Mouse (Mus musculus) lung, embryonic 15.5 days (tissue): ENCODE measurements around the gene Fyttd1. TPM values are rescaled to one million over a fixed set of nuclear protein-coding genes. Genes with fewer than 3 reads are reported as not detected.
"Not testable (repeated sequence)": the region's sequence is repeated elsewhere in the genome, so short reads cannot be mapped to it uniquely, and the experiment has no call there.

Source experiments
- ATAC-seq: fragments of 200-750 bp; cut with Nextera tagmentation; 2 replicates; pipeline ENCODE4 v1.8.0; 2017; ENCODE audit warnings: moderate number of reproducible peaks, borderline replicate concordance; ENCODE audit not compliant: low FRiP score, low TSS enrichment; ENCODE audit errors: extremely low read depth
- H3K27ac ChIP-seq: fragments of 300-500 bp; sonication (generic); 2 replicates; pipeline ENCODE4 v1.5.1; 2015; ENCODE audit warnings: moderate library complexity, mild to moderate bottlenecking, inconsistent platforms
- H3K27me3 ChIP-seq: fragments of 300-500 bp; sonication (generic); 2 replicates; pipeline ENCODE4 v1.6.1; 2015; ENCODE audit warnings: inconsistent platforms
- H3K36me3 ChIP-seq: fragments of 300-500 bp; sonication (generic); 2 replicates; pipeline ENCODE4 v1.6.1; 2015; ENCODE audit warnings: inconsistent platforms
- H3K4me1 ChIP-seq: fragments of 300-500 bp; sonication (generic); 2 replicates; pipeline ENCODE4 v1.6.1; 2015; ENCODE audit warnings: inconsistent platforms
- H3K4me2 ChIP-seq: fragments of 300-500 bp; sonication (generic); 2 replicates; pipeline ENCODE4 v1.6.1; 2015; ENCODE audit warnings: inconsistent platforms, mild to moderate bottlenecking, moderate library complexity
- H3K4me3 ChIP-seq: fragments of 300-500 bp; sonication (generic); 2 replicates; pipeline ENCODE4 v1.5.1; 2015; ENCODE audit warnings: mild to moderate bottlenecking, inconsistent platforms
- H3K9ac ChIP-seq: fragments of 300-500 bp; sonication (generic); 2 replicates; pipeline ENCODE4 v1.6.1; 2015; ENCODE audit warnings: inconsistent platforms
- H3K9me3 ChIP-seq: fragments of 300-500 bp; sonication (generic); 2 replicates; pipeline ENCODE4 v1.6.1; 2016; ENCODE audit warnings: inconsistent platforms
- WGBS: fragments of 180-500 bp; shearing (Covaris S2); methylation state at CpG from one replicate; pipeline ENCODE4 v1.1.7; 2015; 5-methylcytosine and 5-hydroxymethylcytosine counted together
- polyA plus RNA-seq: library from polyadenylated mRNA; unstranded; fragments of >200 nt; fragmentation: Nextera tagmentation; extraction: Ambion mirVana; gene quantifications from 2 replicates; pipeline ENCODE4 v1.2.1, GENCODE M21; 2015

The Fyttd1 gene
- polyA plus RNA-seq, 1 experiment from 2014 or later: 101 TPM

- ATAC-seq: not testable (repeated sequence)
Measured at GRCm38 (mm10) chr16:32926629-32927028, 49.3 kb downstream of the Fyttd1 start.

GRCm38 (mm10) chr16:32927044-32927443 is 49.7 kb downstream of the Fyttd1 start:
- Histone ChIP-seq H3K9ac (no peak overlapping the region), H3K36me3 (peaks cover 17% of the 10 kb centered on the region; the same call in 1 of the 2 replicates), H3K4me3 (no peak overlapping the region), H3K27me3 (no peaks in the 10 kb centered on the region), H3K9me3 (no peaks in the 10 kb centered on the region), H3K4me2 (no peak overlapping the region), H3K27ac (no peak overlapping the region), H3K4me1 (0 out of 2 replicates have a peak, but pooled peaks cover 4% of the 10 kb centered on the region)
- 83% methylated on average over 8 of the region's 8 CpGs for WGBS
- ATAC-seq: no peak

More at GRCm38 (mm10) chr16:32926629-32927028, 49.3 kb downstream of the Fyttd1 start:
- not testable (repeated sequence) for H3K27ac ChIP-seq, H3K27me3 ChIP-seq, H3K4me3 ChIP-seq, H3K9me3 ChIP-seq, H3K4me2 ChIP-seq, H3K4me1 ChIP-seq, H3K9ac ChIP-seq
- 90% methylated on average over 9 of the region's 9 CpGs for WGBS
- peaks cover 17% of the 10 kb centered on the region; the same call in 1 of the 2 replicates for H3K36me3 ChIP-seq

GRCm38 (mm10) chr16:32929918-32930317 is 52.6 kb downstream of the Fyttd1 start:
- 29% methylated on average over 2 of the region's 2 CpGs for WGBS
- H3K4me1 ChIP-seq: peaks cover 4% of the 10 kb centered on the region; the same call in 1 of the 2 replicates

GRCm38 (mm10) chr16:32934470-32934869 is 57.2 kb downstream of the Fyttd1 start:
- WGBS: 66% methylated on average over 2 of the region's 2 CpGs
- Histone ChIP-seq H3K9me3 (no peaks in the 10 kb centered on the region), H3K27ac (no peak overlapping the region), H3K4me1 (peaks cover 10% of the 10 kb centered on the region), H3K4me2 (no peak overlapping the region), H3K4me3 (no peak overlapping the region), H3K36me3 (no peaks in the 10 kb centered on the region), H3K27me3 (no peaks in the 10 kb centered on the region), H3K9ac (no peak overlapping the region)
- no peak for ATAC-seq

More at GRCm38 (mm10) chr16:32929918-32930317, 52.6 kb downstream of the Fyttd1 start:
- no peaks in the 10 kb centered on the region for H3K27me3 ChIP-seq
- H3K4me2 ChIP-seq: no peak overlapping the region
- H3K27ac ChIP-seq: no peak overlapping the region
- ATAC-seq: no peak
- no peak overlapping the region for H3K9ac ChIP-seq
- H3K9me3 ChIP-seq: no peaks in the 10 kb centered on the region
- H3K36me3 ChIP-seq: peaks cover 11% of the 10 kb centered on the region; the same call in 1 of the 2 replicates
- H3K4me3 ChIP-seq: no peak overlapping the region

DNA sequence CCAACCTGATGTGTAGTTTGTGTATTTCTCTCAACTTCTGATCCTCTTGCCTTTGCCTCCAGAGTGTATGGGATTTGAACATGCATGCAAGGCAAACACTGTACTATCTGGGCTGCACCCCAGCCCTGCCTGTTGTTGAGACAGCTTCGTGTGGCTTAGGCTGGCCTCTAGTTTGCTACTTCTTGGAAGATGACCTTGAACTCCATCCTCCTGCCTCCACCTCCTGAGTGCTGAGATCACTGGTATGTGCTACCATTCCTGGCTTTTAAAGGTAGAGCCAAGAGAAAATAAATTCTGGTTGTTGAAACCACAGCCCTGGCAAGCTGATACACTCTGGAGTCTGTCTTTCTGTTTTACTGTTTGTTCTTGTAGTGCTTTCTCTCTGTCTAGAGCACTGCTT is 57.8 kb downstream of the Fyttd1 start:
- Histone ChIP-seq H3K36me3 (no peaks in the 10 kb centered on the region), H3K27ac (no peak overlapping the region), H3K4me3 (no peak overlapping the region), H3K4me2 (no peak overlapping the region), H3K9me3 (no peaks in the 10 kb centered on the region), H3K9ac (no peak overlapping the region), H3K4me1 (peaks cover 6% of the 10 kb centered on the region), H3K27me3 (no peaks in the 10 kb centered on the region)
- 69% methylated on average over 1 of the region's 1 CpGs for WGBS
- ATAC-seq: no peak

- 67% methylated on average over 2 of the region's 2 CpGs for WGBS
- Histone ChIP-seq H3K9me3 (no peaks in the 10 kb centered on the region), H3K4me2 (no peak overlapping the region)
Measured at GRCm38 (mm10) chr16:32937358-32937757, 60.1 kb downstream of the Fyttd1 start.

GRCm38 (mm10) chr16:32939301-32939700 is 62.0 kb downstream of the Fyttd1 start:
- 45% methylated on average over 3 of the region's 3 CpGs for WGBS
- not testable (repeated sequence) for ATAC-seq, H3K4me2 ChIP-seq

More at GRCm38 (mm10) chr16:32937358-32937757, 60.1 kb downstream of the Fyttd1 start:
- Histone ChIP-seq H3K4me1 (peaks cover 6% of the 10 kb centered on the region), H3K9ac (no peak overlapping the region), H3K4me3 (no peak overlapping the region), H3K27me3 (no peaks in the 10 kb centered on the region), H3K36me3 (no peaks in the 10 kb centered on the region), H3K27ac (no peak overlapping the region)
- no peak for ATAC-seq

DNA sequence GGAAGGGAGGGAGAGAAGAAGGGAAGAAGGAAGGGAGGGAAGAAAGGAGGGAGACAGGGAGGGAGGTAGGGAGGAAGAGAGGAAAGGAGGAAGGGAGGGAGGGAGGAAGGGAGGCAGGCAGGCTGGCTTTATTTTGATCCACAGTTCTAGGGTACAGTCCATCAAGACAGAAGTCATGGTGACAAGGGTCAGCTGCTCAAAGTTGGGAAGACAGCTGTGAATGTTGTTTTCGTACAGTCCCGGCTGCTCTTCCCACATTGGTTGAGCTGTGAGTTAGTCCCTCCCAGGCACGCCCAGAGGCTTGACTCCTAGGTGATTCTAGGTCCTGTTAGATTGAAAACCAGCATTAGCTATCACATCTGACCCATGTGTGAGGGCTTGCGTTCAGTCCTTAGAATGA is 62.4 kb downstream of the Fyttd1 start:
- H3K9me3 ChIP-seq, H3K27me3 ChIP-seq, H3K4me1 ChIP-seq, H3K9ac ChIP-seq, H3K4me2 ChIP-seq, H3K4me3 ChIP-seq, H3K27ac ChIP-seq, H3K36me3 ChIP-seq, ATAC-seq: not testable (repeated sequence)
- WGBS: 86% methylated on average over 4 of the region's 4 CpGs

More at GRCm38 (mm10) chr16:32939301-32939700, 62.0 kb downstream of the Fyttd1 start:
- H3K27ac ChIP-seq, H3K27me3 ChIP-seq, H3K36me3 ChIP-seq, H3K4me1 ChIP-seq, H3K9me3 ChIP-seq, H3K9ac ChIP-seq, H3K4me3 ChIP-seq: not testable (repeated sequence)

- not testable (repeated sequence) for H3K27me3 ChIP-seq, H3K36me3 ChIP-seq, H3K4me2 ChIP-seq, H3K27ac ChIP-seq, H3K4me1 ChIP-seq, H3K4me3 ChIP-seq, ATAC-seq, H3K9me3 ChIP-seq, H3K9ac ChIP-seq
- 86% methylated on average over 2 of the region's 2 CpGs for WGBS
Measured at GRCm38 (mm10) chr16:32941226-32941625, 63.9 kb downstream of the Fyttd1 start.

- ATAC-seq: peak; percentile 49; the same call in 1 of the 2 replicates
- H3K27ac ChIP-seq: no peak overlapping the region
- H3K4me1 ChIP-seq: no peaks in the 10 kb centered on the region
- 47% methylated on average over 5 of the region's 5 CpGs for WGBS
- no peak overlapping the region for H3K9ac ChIP-seq
- H3K9me3 ChIP-seq: no peaks in the 10 kb centered on the region
- H3K4me2 ChIP-seq: no peak overlapping the region
- H3K36me3 ChIP-seq: no peaks in the 10 kb centered on the region
- no peak overlapping the region for H3K4me3 ChIP-seq
- no peaks in the 10 kb centered on the region for H3K27me3 ChIP-seq
Measured at GRCm38 (mm10) chr16:32942694-32943093, 65.4 kb downstream of the Fyttd1 start.

DNA sequence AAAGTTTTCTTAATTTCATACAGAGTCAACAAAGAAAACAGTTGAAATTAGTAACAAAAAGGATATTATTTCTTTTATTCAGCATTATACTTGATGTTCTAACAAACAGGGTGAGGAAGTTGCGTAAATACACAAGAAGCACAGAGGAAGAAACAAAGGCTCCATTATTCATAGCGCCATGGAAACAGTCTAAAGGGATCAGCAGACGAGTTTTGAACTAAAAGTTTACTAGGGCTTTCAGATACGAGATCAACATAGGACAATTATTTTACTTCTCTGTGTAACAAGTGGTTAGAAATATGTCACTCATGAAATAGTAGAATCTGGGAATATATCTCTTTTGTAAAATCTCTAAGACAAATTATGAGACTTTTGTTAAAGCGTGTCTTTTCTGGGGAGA is 68.1 kb downstream of the Fyttd1 start:
- WGBS: 73% methylated on average over 5 of the region's 5 CpGs
- no peaks in the 10 kb centered on the region for H3K36me3 ChIP-seq
- no peaks in the 10 kb centered on the region for H3K27me3 ChIP-seq
- no peak for ATAC-seq
- no peak overlapping the region for H3K9ac ChIP-seq
- no peak overlapping the region for H3K4me2 ChIP-seq
- H3K4me1 ChIP-seq: no peaks in the 10 kb centered on the region
- no peaks in the 10 kb centered on the region for H3K9me3 ChIP-seq
- no peak overlapping the region for H3K4me3 ChIP-seq
- no peak overlapping the region for H3K27ac ChIP-seq

- Histone ChIP-seq H3K4me3 (no peak overlapping the region), H3K4me2 (no peak overlapping the region), H3K9ac (no peak overlapping the region), H3K36me3 (peaks cover 4% of the 10 kb centered on the region; the same call in 1 of the 2 replicates), H3K9me3 (no peaks in the 10 kb centered on the region), H3K27me3 (no peaks in the 10 kb centered on the region), H3K27ac (no peak overlapping the region), H3K4me1 (no peaks in the 10 kb centered on the region)
- ATAC-seq: no peak
- 86% methylated on average over 8 of the region's 8 CpGs for WGBS
Measured at GRCm38 (mm10) chr16:32948016-32948415, 70.7 kb downstream of the Fyttd1 start.

DNA sequence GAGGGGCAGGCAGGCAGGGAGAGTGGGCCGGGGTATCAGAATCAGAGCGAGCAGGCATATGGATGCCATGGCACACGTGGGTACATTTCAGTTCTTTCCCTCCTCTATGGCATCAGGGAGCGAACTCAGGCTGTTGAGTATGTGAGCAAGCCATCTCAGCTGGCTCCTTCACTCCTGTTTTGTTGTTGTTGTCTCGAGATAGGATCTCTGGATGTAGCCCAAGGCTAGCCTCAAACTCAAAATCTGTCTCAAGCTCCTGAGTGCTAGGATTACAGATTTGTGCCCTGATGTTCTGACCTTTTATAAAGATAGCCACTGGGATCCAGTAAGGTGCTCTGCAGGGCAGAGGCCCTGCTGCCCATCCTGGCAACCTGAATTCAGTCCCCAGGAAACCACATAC is 71.4 kb downstream of the Fyttd1 start:
- H3K4me1 ChIP-seq: no peaks in the 10 kb centered on the region
- H3K9me3 ChIP-seq: no peaks in the 10 kb centered on the region
- H3K27me3 ChIP-seq: no peaks in the 10 kb centered on the region
- WGBS: 89% methylated on average over 5 of the region's 5 CpGs
- H3K36me3 ChIP-seq: peaks cover 4% of the 10 kb centered on the region; the same call in 1 of the 2 replicates
- no peak for ATAC-seq
- H3K4me3 ChIP-seq: no peak overlapping the region
- H3K4me2 ChIP-seq: no peak overlapping the region
- H3K27ac ChIP-seq: no peak overlapping the region
- H3K9ac ChIP-seq: no peak overlapping the region
